Mouse (Mus musculus): ENCODE measurements around the gene Antxr1. TPM values are rescaled to one million over a fixed set of nuclear protein-coding genes. Genes with fewer than 3 reads are reported as not detected.

The Antxr1 gene
- polyA plus RNA-seq, 1 experiment from 2014 or later, result 5.2 TPM

DNA sequence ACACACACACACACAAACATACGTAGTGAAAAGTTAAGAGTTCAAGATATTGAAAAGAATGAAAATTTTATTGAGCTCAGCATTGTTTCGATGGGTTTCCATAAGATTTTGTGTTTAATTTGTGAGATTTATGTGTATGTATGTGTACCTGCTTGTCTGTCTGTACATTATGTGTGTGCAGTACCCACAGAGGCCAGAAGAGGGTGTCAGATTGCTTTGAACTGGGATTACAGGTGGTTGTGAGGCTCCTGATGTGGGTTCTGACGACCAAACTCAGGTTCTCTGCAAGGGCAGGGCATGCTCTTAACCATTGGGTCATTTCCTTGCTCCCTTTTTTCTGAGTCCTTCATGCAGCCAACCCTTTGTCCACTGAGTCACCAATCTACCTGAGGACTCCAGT, 124.1 kb downstream of the Antxr1 start:
- no peak overlapping the region for H3K4me3 ChIP-seq (replicated peaks; ENCODE audit: low read depth, low read length)
- H3K27ac ChIP-seq, result no peak overlapping the region
- no peak for ATAC-seq (replicated peaks; ENCODE audit: low FRiP score, low read depth)
- WGBS, result 87% methylated on average over 3 of the region's 3 CpGs
- H3K36me3 ChIP-seq (ENCODE audit: insufficient read depth, low read length), result 0 out of 2 replicates have a peak, but pooled peaks cover 5% of the 10 kb centered on the region
- no peak overlapping the region for H3K4me2 ChIP-seq (ENCODE audit: low read length)
- no peaks in the 10 kb centered on the region for H3K27me3 ChIP-seq (ENCODE audit: insufficient read depth, low read length)
- no peak overlapping the region for H3K9ac ChIP-seq (ENCODE audit: low read depth, low read length)
- no peaks in the 10 kb centered on the region for H3K9me3 ChIP-seq (replicated peaks; ENCODE audit: low read length)
- 0 out of 2 replicates have a peak, but pooled peaks cover 3% of the 10 kb centered on the region for H3K4me1 ChIP-seq (replicated peaks; ENCODE audit: insufficient read depth, low read length)
- peak; percentile 18; the same call in 1 of the 2 replicates for TF ChIP-seq CTCF (IDR thresholded peaks at IDR 0.05; ENCODE audit: low read depth)
- DNase-seq (ENCODE audit: low spot score), result no peak

- ATAC-seq (replicated peaks; ENCODE audit: low FRiP score, low read depth) (peak; percentile 61; the same call in 1 of the 2 replicates), DNase-seq (ENCODE audit: low spot score) (peak; percentile 78)
- 33% methylated on average over 13 of the region's 13 CpGs for WGBS
- no peaks in the 10 kb centered on the region for H3K4me1 ChIP-seq (replicated peaks; ENCODE audit: insufficient read depth, low read length)
- no peak overlapping the region for H3K4me3 ChIP-seq (replicated peaks; ENCODE audit: low read depth, low read length)
- no peak overlapping the region for H3K4me2 ChIP-seq (ENCODE audit: low read length)
- no peak overlapping the region for H3K27ac ChIP-seq
- H3K27me3 ChIP-seq (ENCODE audit: insufficient read depth, low read length), result no peaks in the 10 kb centered on the region
- H3K9me3 ChIP-seq (replicated peaks; ENCODE audit: low read length), result no peaks in the 10 kb centered on the region
- TF ChIP-seq CTCF (IDR thresholded peaks at IDR 0.05; ENCODE audit: low read depth), result no peak
- H3K36me3 ChIP-seq (ENCODE audit: insufficient read depth, low read length), result 0 out of 2 replicates have a peak, but pooled peaks cover 5% of the 10 kb centered on the region
- H3K9ac ChIP-seq (ENCODE audit: low read depth, low read length), result 0 out of 2 replicates have a peak overlapping the region, but pooled peaks have one; percentile 18
Observed at GRCm38 (mm10) chr6:87207373-87207982, 128.1 kb downstream of the Antxr1 start.

DNA sequence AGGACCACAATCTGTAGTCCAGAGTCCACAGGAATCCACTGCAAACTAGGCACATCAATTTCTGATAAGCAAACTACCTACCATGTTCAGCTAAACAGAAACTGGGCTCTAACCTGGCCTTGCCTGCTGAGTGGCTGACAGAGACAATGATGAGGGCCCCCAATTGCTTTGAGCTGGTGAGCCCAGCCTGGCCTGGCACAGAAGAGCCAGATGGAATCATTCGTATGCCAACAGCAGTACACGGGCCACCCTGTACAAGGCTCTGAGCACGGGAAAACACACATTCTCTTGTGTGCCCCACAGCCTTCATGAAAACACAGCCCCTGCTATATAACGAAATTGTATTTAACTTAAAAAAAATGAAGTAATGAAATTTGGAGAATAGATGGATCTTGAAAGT, 128.8 kb downstream of the Antxr1 start:
- H3K36me3 ChIP-seq (ENCODE audit: insufficient read depth, low read length), result 0 out of 2 replicates have a peak, but pooled peaks cover 2% of the 10 kb centered on the region
- no peak for ATAC-seq (replicated peaks; ENCODE audit: low FRiP score, low read depth)

DNA sequence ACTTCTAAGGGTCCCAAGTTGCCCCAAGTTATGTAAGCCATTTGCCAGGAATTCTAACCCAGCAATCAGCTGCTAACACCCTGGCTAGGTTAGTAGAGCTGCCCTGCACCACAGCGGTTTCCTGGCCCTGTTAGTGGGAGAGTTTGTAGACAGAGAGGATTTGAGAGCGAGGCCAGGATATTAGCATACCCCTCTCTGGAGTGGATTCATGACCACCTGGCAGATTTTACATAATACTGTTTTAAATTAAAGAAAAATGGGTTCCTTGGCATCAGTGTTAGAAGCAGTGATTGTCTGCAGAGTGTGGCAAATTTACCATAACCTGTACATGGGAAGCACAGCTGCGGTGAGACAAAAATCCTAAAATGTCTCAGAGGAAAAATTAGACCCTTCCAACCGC, 132.2 kb downstream of the Antxr1 start:
- no peaks in the 10 kb centered on the region for H3K27me3 ChIP-seq (ENCODE audit: insufficient read depth, low read length)
- DNase-seq (ENCODE audit: low spot score) (no peak), ATAC-seq (replicated peaks; ENCODE audit: low FRiP score, low read depth) (no peak)
- no peaks in the 10 kb centered on the region for H3K36me3 ChIP-seq (ENCODE audit: insufficient read depth, low read length)
- no peak overlapping the region for H3K9ac ChIP-seq (ENCODE audit: low read depth, low read length)
- no peak for TF ChIP-seq CTCF (IDR thresholded peaks at IDR 0.05; ENCODE audit: low read depth)
- no peaks in the 10 kb centered on the region for H3K4me1 ChIP-seq (replicated peaks; ENCODE audit: insufficient read depth, low read length)
- no peak overlapping the region for H3K27ac ChIP-seq
- H3K9me3 ChIP-seq (replicated peaks; ENCODE audit: low read length), result no peaks in the 10 kb centered on the region
- 85% methylated on average over 4 of the region's 4 CpGs for WGBS
- no peak overlapping the region for H3K4me3 ChIP-seq (replicated peaks; ENCODE audit: low read depth, low read length)
- no peak overlapping the region for H3K4me2 ChIP-seq (ENCODE audit: low read length)

More for the DNA sequence above, 128.8 kb downstream of the Antxr1 start:
- H3K4me3 ChIP-seq (replicated peaks; ENCODE audit: low read depth, low read length), result no peak overlapping the region
- no peak for TF ChIP-seq CTCF (IDR thresholded peaks at IDR 0.05; ENCODE audit: low read depth)
- H3K27me3 ChIP-seq (ENCODE audit: insufficient read depth, low read length), result no peaks in the 10 kb centered on the region
- H3K4me1 ChIP-seq (replicated peaks; ENCODE audit: insufficient read depth, low read length), result no peaks in the 10 kb centered on the region
- H3K27ac ChIP-seq, result no peak overlapping the region
- no peaks in the 10 kb centered on the region for H3K9me3 ChIP-seq (replicated peaks; ENCODE audit: low read length)
- H3K4me2 ChIP-seq (ENCODE audit: low read length), result no peak overlapping the region
- no peak for DNase-seq (ENCODE audit: low spot score)
- H3K9ac ChIP-seq (ENCODE audit: low read depth, low read length), result no peak overlapping the region
- WGBS, result 88% methylated on average over 4 of the region's 4 CpGs

- H3K36me3 ChIP-seq (ENCODE audit: insufficient read depth, low read length), result no peaks in the 10 kb centered on the region
- DNase-seq (ENCODE audit: low spot score), result no peak
- no peaks in the 10 kb centered on the region for H3K27me3 ChIP-seq (ENCODE audit: insufficient read depth, low read length)
- H3K4me2 ChIP-seq (ENCODE audit: low read length), result no peak overlapping the region
- TF ChIP-seq CTCF (IDR thresholded peaks at IDR 0.05; ENCODE audit: low read depth), result no peak
- WGBS, result 84% methylated on average over 2 of the region's 2 CpGs
- H3K27ac ChIP-seq, result no peak overlapping the region
- no peak for ATAC-seq (replicated peaks; ENCODE audit: low FRiP score, low read depth)
- H3K4me3 ChIP-seq (replicated peaks; ENCODE audit: low read depth, low read length), result no peak overlapping the region
- no peaks in the 10 kb centered on the region for H3K9me3 ChIP-seq (replicated peaks; ENCODE audit: low read length)
- no peak overlapping the region for H3K9ac ChIP-seq (ENCODE audit: low read depth, low read length)
- no peaks in the 10 kb centered on the region for H3K4me1 ChIP-seq (replicated peaks; ENCODE audit: insufficient read depth, low read length)
Observed at GRCm38 (mm10) chr6:87203065-87203464, 132.6 kb downstream of the Antxr1 start.

GRCm38 (mm10) chr6:87202048-87202605, 133.5 kb downstream of the Antxr1 start:
- H3K27ac ChIP-seq, result no peak overlapping the region
- no peaks in the 10 kb centered on the region for H3K36me3 ChIP-seq (ENCODE audit: insufficient read depth, low read length)
- no peak overlapping the region for H3K9ac ChIP-seq (ENCODE audit: low read depth, low read length)
- WGBS, result 79% methylated on average over 13 of the region's 13 CpGs
- no peaks in the 10 kb centered on the region for H3K27me3 ChIP-seq (ENCODE audit: insufficient read depth, low read length)
- TF ChIP-seq CTCF (IDR thresholded peaks at IDR 0.05; ENCODE audit: low read depth), result no peak
- DNase-seq (ENCODE audit: low spot score) (no peak), ATAC-seq (replicated peaks; ENCODE audit: low FRiP score, low read depth) (no peak)
- H3K4me1 ChIP-seq (replicated peaks; ENCODE audit: insufficient read depth, low read length), result no peaks in the 10 kb centered on the region
- no peaks in the 10 kb centered on the region for H3K9me3 ChIP-seq (replicated peaks; ENCODE audit: low read length)
- H3K4me3 ChIP-seq (replicated peaks; ENCODE audit: low read depth, low read length), result no peak overlapping the region
- H3K4me2 ChIP-seq (ENCODE audit: low read length), result no peak overlapping the region

All from kidney, postnatal 0 days (tissue).